Mouse (Mus musculus) ES-Bruce4 (cell line): ENCODE results near the gene Esyt2. TPM values are rescaled to one million over a fixed set of nuclear protein-coding genes. Genes with fewer than 3 reads are reported as not detected.

ENCODE experiments used
- H3K27ac ChIP-seq: 2 replicates; pipeline ENCODE4 v1.5.1; 2012; ENCODE audit warnings: low read length, inconsistent platforms; ENCODE audit not compliant: insufficient read depth
- H3K27me3 ChIP-seq: 2 replicates; pipeline ENCODE4 v1.6.1; 2012; ENCODE audit warnings: mild to moderate bottlenecking, low read length, inconsistent platforms; ENCODE audit not compliant: control insufficient read depth, poor library complexity, insufficient read depth, severe bottlenecking
- H3K36me3 ChIP-seq: 2 replicates; pipeline ENCODE4 v1.6.1; 2012; ENCODE audit warnings: inconsistent platforms, mild to moderate bottlenecking, low read length, moderate library complexity; ENCODE audit not compliant: control insufficient read depth, poor library complexity, insufficient read depth, severe bottlenecking
- H3K4me1 ChIP-seq: one replicate; pipeline ENCODE4 v1.8.1; 2011; ENCODE audit warnings: low read length; ENCODE audit not compliant: control insufficient read depth, insufficient read depth
- H3K4me3 ChIP-seq: 2 replicates; pipeline ENCODE4 v1.5.1; 2011; ENCODE audit warnings: low read depth, mild to moderate bottlenecking, low read length
- H3K9ac ChIP-seq: 2 replicates; pipeline ENCODE4 v1.6.1; 2012; ENCODE audit warnings: low read depth, mild to moderate bottlenecking, inconsistent platforms; ENCODE audit not compliant: poor library complexity, severe bottlenecking
- H3K9me3 ChIP-seq: replicated peaks from 2 replicates; pipeline ENCODE4 v1.6.1; 2012; ENCODE audit warnings: mild to moderate bottlenecking, low read length, inconsistent platforms; ENCODE audit not compliant: control insufficient read depth, poor library complexity, insufficient read depth, severe bottlenecking
- CTCF ChIP-seq: IDR thresholded peaks from one replicate; pipeline ENCODE4 v1.8.1; 2011; ENCODE audit warnings: low read depth, low read length
- EP300 ChIP-seq: IDR thresholded peaks from 2 replicates; pipeline ENCODE4 v1.6.1; 2011; ENCODE audit warnings: low read depth, low read length; ENCODE audit not compliant: insufficient read depth
- POLR2A ChIP-seq: IDR thresholded peaks from one replicate; pipeline ENCODE4 v1.8.1; 2011; ENCODE audit warnings: low read length; ENCODE audit not compliant: insufficient read depth
- polyA plus RNA-seq: library from polyadenylated mRNA; stranded (reverse); fragments of >200 nt; gene quantifications from 2 replicates; pipeline ENCODE4 v1.2.4, GENCODE M21; 2011; ENCODE audit warnings: low read depth; ENCODE audit not compliant: missing spikeins, insufficient read depth, insufficient read length

Gene Esyt2
- polyA plus RNA-seq = 47.9 and 68.9 TPM in 2 replicates

- Histone ChIP-seq H3K36me3 (no peaks in the 10 kb centered on the region), H3K27ac (peak within 1 kb of the TSS; percentile 96), H3K9me3 (no peaks in the 10 kb centered on the region), H3K9ac (peak within 1 kb of the TSS; percentile 70), H3K27me3 (no peaks in the 10 kb centered on the region), H3K4me1 (no peaks in the 10 kb centered on the region), H3K4me3 (peak within 1 kb of the TSS; percentile 95)
- peak; percentile 57; the same call in 1 of the 2 replicates for TF ChIP-seq EP300
- peak; percentile 25 for TF ChIP-seq POLR2A
- no peak for TF ChIP-seq CTCF
These were observed at the start of gene Esyt2 for GRCm38 (mm10) chr12:116280653-116281364. Gene Esyt2 (plus strand): TSS chr12:116281196.

- Histone ChIP-seq H3K4me3 (no peak overlapping the region), H3K9me3 (no peaks in the 10 kb centered on the region), H3K36me3 (no peaks in the 10 kb centered on the region), H3K9ac (no peak overlapping the region), H3K27ac (no peak overlapping the region), H3K27me3 (no peaks in the 10 kb centered on the region), H3K4me1 (no peaks in the 10 kb centered on the region)
- no peak for TF ChIP-seq CTCF
- TF ChIP-seq EP300 = no peak
- no peak for TF ChIP-seq POLR2A
These were observed 49.4 kb upstream of the Esyt2 start for GRCm38 (mm10) chr12:116231612-116232011.

GRCm38 (mm10) chr12:116232061-116232460, 48.9 kb upstream of the Esyt2 start:
- Histone ChIP-seq H3K4me3 (no peak overlapping the region), H3K27me3 (no peaks in the 10 kb centered on the region), H3K36me3 (no peaks in the 10 kb centered on the region), H3K9ac (no peak overlapping the region), H3K4me1 (no peaks in the 10 kb centered on the region), H3K27ac (no peak overlapping the region), H3K9me3 (no peaks in the 10 kb centered on the region)
- no peak for TF ChIP-seq EP300
- TF ChIP-seq CTCF = no peak
- TF ChIP-seq POLR2A = no peak

- Histone ChIP-seq H3K9ac (no peak overlapping the region), H3K9me3 (no peaks in the 10 kb centered on the region), H3K4me3 (no peak overlapping the region), H3K4me1 (no peaks in the 10 kb centered on the region), H3K36me3 (no peaks in the 10 kb centered on the region), H3K27ac (no peak overlapping the region), H3K27me3 (no peaks in the 10 kb centered on the region)
- TF ChIP-seq EP300 (no peak), POLR2A (no peak)
These were observed 45.6 kb upstream of the Esyt2 start for GRCm38 (mm10) chr12:116235356-116235755.

GRCm38 (mm10) chr12:116236658-116237057, 44.3 kb upstream of the Esyt2 start:
- H3K27me3 ChIP-seq = no peaks in the 10 kb centered on the region
- H3K36me3 ChIP-seq = no peaks in the 10 kb centered on the region
- no peak overlapping the region for H3K9ac ChIP-seq
- no peaks in the 10 kb centered on the region for H3K4me1 ChIP-seq
- H3K9me3 ChIP-seq = no peaks in the 10 kb centered on the region
- no peak overlapping the region for H3K4me3 ChIP-seq
- TF ChIP-seq EP300 (no peak), POLR2A (no peak), CTCF (no peak)
- no peak overlapping the region for H3K27ac ChIP-seq

GRCm38 (mm10) chr12:116238370-116238769, 42.6 kb upstream of the Esyt2 start:
- Histone ChIP-seq H3K4me3 (no peak overlapping the region), H3K36me3 (no peaks in the 10 kb centered on the region), H3K27ac (no peak overlapping the region), H3K9me3 (no peaks in the 10 kb centered on the region), H3K4me1 (no peaks in the 10 kb centered on the region), H3K9ac (no peak overlapping the region), H3K27me3 (no peaks in the 10 kb centered on the region)
- TF ChIP-seq EP300 = no peak
